ENCODE assay signal across 8 mouse cellular contexts in the genomic region with DNA sequence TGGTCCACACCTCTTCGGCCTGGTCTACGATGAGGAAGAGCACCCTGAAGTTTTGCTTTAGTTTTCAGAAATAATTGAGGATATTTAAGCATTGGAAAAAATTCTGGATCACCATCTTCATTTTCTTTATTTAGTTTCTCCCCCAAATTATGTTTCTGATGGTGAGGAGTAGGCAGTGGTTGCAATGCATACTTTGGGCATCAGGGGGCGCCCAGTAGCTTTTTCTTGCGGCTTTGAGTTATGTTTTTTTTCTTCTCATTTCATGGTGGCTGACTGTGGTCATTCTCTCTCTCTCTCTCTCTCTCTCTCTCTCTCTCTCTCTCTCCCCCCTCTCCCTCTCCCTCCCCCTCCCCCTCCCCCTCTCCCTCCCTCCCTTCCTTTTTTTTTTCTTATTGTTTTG. TPM values are rescaled to one million over a fixed set of nuclear protein-coding genes. Genes with fewer than 3 reads are reported as not detected.
A peak's percentile ranks its signal among the peaks of the same experiment; 100 is the strongest.
DNase-seq lines count a peak whose midpoint lies in the region; ATAC-seq and TF ChIP-seq lines count a peak whose summit lies in the region.

No protein-coding gene starts in this region.

- no peaks in the 10 kb centered on the region for H3K36me3 ChIP-seq in thymus, adult 2 months (ENCODE audit: control insufficient read depth, insufficient read depth, low read length)

- no peak overlapping the region for H3K4me3 ChIP-seq in thymus, adult 2 months (ENCODE audit: control insufficient read depth, insufficient read depth, low read length)

- intact Hi-C loops in heart, postnatal 10 days (cut with DNase I), result loop anchor here (5.0 kb wide), 1 partner anchor 239 kb away; no protein-coding TSS in a partner anchor
- intact Hi-C loops in heart, postnatal 25 days (cut with DNase I), result no loop called here

- no peaks in the 10 kb centered on the region for H3K27me3 ChIP-seq in thymus, adult 2 months (ENCODE audit: control insufficient read depth, insufficient read depth, low read length)

- no peak for TF ChIP-seq POLR2A in thymus, adult 2 months (IDR thresholded peaks at IDR 0.05; ENCODE audit: control insufficient read depth, extremely low read depth, insufficient read depth, low read length, poor library complexity)

- 35% methylated on average over 4 of the region's 4 CpGs for WGBS in thymus, adult 2 months

- TF ChIP-seq CTCF in thymus, adult 2 months (IDR thresholded peaks at IDR 0.05; ENCODE audit: borderline replicate concordance, control insufficient read depth, extremely low read depth, insufficient read depth, low read length, poor library complexity), result no peak

- H3K27ac ChIP-seq in thymus, adult 2 months (ENCODE audit: control insufficient read depth, insufficient read depth, low read length), result no peak overlapping the region

- H3K4me1 ChIP-seq in thymus, adult 2 months (replicated peaks; ENCODE audit: control insufficient read depth, insufficient read depth, low read length), result no peaks in the 10 kb centered on the region; the same call in 1 of the 2 replicates

- peak; percentile 92 for ATAC-seq in megakaryocyte progenitor cell, adult 5-6 weeks (replicated peaks; ENCODE audit: poor library complexity)

- DNase-seq in heart, postnatal 10 days, result peak; percentile 41 to 79
- no peak for DNase-seq in heart, postnatal 25 days (ENCODE audit: low spot score)
- peak; percentile 62 for DNase-seq in thymus, adult 2 months
- DNase-seq in thymus, adult 18-20 months, result no peak
- DNase-seq in cerebellum, postnatal 10 days, result peak; percentile 81 to 85
- peak; percentile 80 for DNase-seq in kidney, postnatal 4 days
- peak; percentile 47 to 67 for DNase-seq in thymus, postnatal 36 days

RNA-seq across cellular contexts. Expression of gene 2410004P03Rik, which starts 6.9 kb away (rescaled TPM):
- under 1 TPM in 1 of 2 experiments, not detected in 1; 0.12 TPM for total RNA-seq in heart, postnatal 10 days (2021)
- under 1 TPM; 0.18 to 0.25 TPM for total RNA-seq in heart, postnatal 25 days (2021)
- 1.1 TPM in 2 replicates for polyA plus RNA-seq in thymus, adult 2 months (2012; rRNA removed)
- total RNA-seq in megakaryocyte progenitor cell, adult 5-6 weeks (2015), result 0.24 TPM in 1 of 2 replicates, not detected in the other
- total RNA-seq in megakaryocyte progenitor cell, adult 5-6 weeks (2017), result 0.04 TPM in 1 of 2 replicates, not detected in the other

RNA-seq across cellular contexts. Expression of gene Pqlc3, which starts 18.3 kb away (rescaled TPM):
- 1 to 10 TPM; 2.4 to 3.0 TPM for total RNA-seq in heart, postnatal 10 days (2021)
- 1 to 10 TPM; 2.8 to 3.3 TPM for total RNA-seq in heart, postnatal 25 days (2021)
- polyA plus RNA-seq in thymus, adult 2 months (2012; rRNA removed), result 89.0 and 114 TPM in 2 replicates
- 39.9 and 50.4 TPM in 2 replicates for total RNA-seq in megakaryocyte progenitor cell, adult 5-6 weeks (2015)
- 19.5 and 21.0 TPM in 2 replicates for total RNA-seq in megakaryocyte progenitor cell, adult 5-6 weeks (2017)

Comparison
In these comparisons a context has a peak if more than half of its experiments do, and no peak if none do; other contexts are left out.
1. DNase-seq: peak in heart, postnatal 10 days (2 of 2), thymus, adult 2 months (single experiment), cerebellum, postnatal 10 days (2 of 2), kidney, postnatal 4 days (2 of 2) and thymus, postnatal 36 days (2 of 2); none in heart, postnatal 25 days (single experiment) and thymus, adult 18-20 months (0 of 2).
2. RNA of gene Pqlc3, which starts 18.3 kb away (total RNA-seq): 19.5 to 50.4 TPM in megakaryocyte progenitor cell, adult 5-6 weeks; 2.8 to 3.3 TPM in heart, postnatal 25 days and 2.4 to 3.0 TPM in heart, postnatal 10 days; every median in the first group is over 4 times any median in the second.